Mouse (Mus musculus) lung, embryonic 15.5 days (tissue): ENCODE measurements at regions not wholly inside any gene's neighbourhood (a gene's known extent, or its start where the extent isn't known, plus 50 kb on each side); places are given as distances from the start of the nearest gene placed in this dataset.

Experiments
- ATAC-seq: fragments of 200-750 bp; cut with Nextera tagmentation; 2 replicates; pipeline ENCODE4 v1.8.0; 2017; ENCODE audit warnings: moderate number of reproducible peaks, borderline replicate concordance; ENCODE audit not compliant: low FRiP score, low TSS enrichment; ENCODE audit errors: extremely low read depth
- H3K27ac ChIP-seq: fragments of 300-500 bp; sonication (generic); 2 replicates; pipeline ENCODE4 v1.5.1; 2015; ENCODE audit warnings: moderate library complexity, mild to moderate bottlenecking, inconsistent platforms
- H3K27me3 ChIP-seq: fragments of 300-500 bp; sonication (generic); 2 replicates; pipeline ENCODE4 v1.6.1; 2015; ENCODE audit warnings: inconsistent platforms
- H3K36me3 ChIP-seq: fragments of 300-500 bp; sonication (generic); 2 replicates; pipeline ENCODE4 v1.6.1; 2015; ENCODE audit warnings: inconsistent platforms
- H3K4me1 ChIP-seq: fragments of 300-500 bp; sonication (generic); 2 replicates; pipeline ENCODE4 v1.6.1; 2015; ENCODE audit warnings: inconsistent platforms
- H3K4me2 ChIP-seq: fragments of 300-500 bp; sonication (generic); 2 replicates; pipeline ENCODE4 v1.6.1; 2015; ENCODE audit warnings: inconsistent platforms, mild to moderate bottlenecking, moderate library complexity
- H3K4me3 ChIP-seq: fragments of 300-500 bp; sonication (generic); 2 replicates; pipeline ENCODE4 v1.5.1; 2015; ENCODE audit warnings: mild to moderate bottlenecking, inconsistent platforms
- H3K9ac ChIP-seq: fragments of 300-500 bp; sonication (generic); 2 replicates; pipeline ENCODE4 v1.6.1; 2015; ENCODE audit warnings: inconsistent platforms
- H3K9me3 ChIP-seq: fragments of 300-500 bp; sonication (generic); 2 replicates; pipeline ENCODE4 v1.6.1; 2016; ENCODE audit warnings: inconsistent platforms
- WGBS: fragments of 180-500 bp; shearing (Covaris S2); methylation state at CpG from one replicate; pipeline ENCODE4 v1.1.7; 2015; 5-methylcytosine and 5-hydroxymethylcytosine counted together

GRCm38 (mm10) chr12:15160478-15160998 is 656.2 kb downstream of the Trib2 start:
- ATAC-seq: no peak
- Histone ChIP-seq H3K9ac (no peak overlapping the region), H3K9me3 (no peaks in the 10 kb centered on the region), H3K4me1 (no peaks in the 10 kb centered on the region), H3K4me2 (no peak overlapping the region), H3K27me3 (no peaks in the 10 kb centered on the region), H3K36me3 (no peaks in the 10 kb centered on the region), H3K4me3 (no peak overlapping the region), H3K27ac (no peak overlapping the region)
- 61% methylated on average over 2 of the region's 2 CpGs for WGBS

- no peaks in the 10 kb centered on the region for H3K4me1 ChIP-seq
- no peaks in the 10 kb centered on the region for H3K27me3 ChIP-seq
- no peak for ATAC-seq
- H3K9me3 ChIP-seq: no peaks in the 10 kb centered on the region
- no peak overlapping the region for H3K9ac ChIP-seq
- H3K27ac ChIP-seq: no peak overlapping the region
- WGBS: 56% methylated on average over 2 of the region's 2 CpGs
- no peak overlapping the region for H3K4me3 ChIP-seq
- H3K36me3 ChIP-seq: no peaks in the 10 kb centered on the region
- no peak overlapping the region for H3K4me2 ChIP-seq
Measured at GRCm38 (mm10) chr12:15146398-15146797, 670.3 kb downstream of the Trib2 start.

- ATAC-seq: no peak
- Histone ChIP-seq H3K4me3 (no peak overlapping the region), H3K27me3 (no peaks in the 10 kb centered on the region), H3K36me3 (no peaks in the 10 kb centered on the region), H3K27ac (no peak overlapping the region), H3K9me3 (no peaks in the 10 kb centered on the region), H3K4me1 (no peaks in the 10 kb centered on the region), H3K9ac (no peak overlapping the region), H3K4me2 (no peak overlapping the region)
- 60% methylated on average over 5 of the region's 5 CpGs for WGBS
Measured at GRCm38 (mm10) chr12:15137039-15137438, 679.7 kb downstream of the Trib2 start.

- 77% methylated on average over 3 of the region's 3 CpGs for WGBS
- no peaks in the 10 kb centered on the region for H3K27me3 ChIP-seq
- no peak overlapping the region for H3K4me3 ChIP-seq
- no peaks in the 10 kb centered on the region for H3K9me3 ChIP-seq
- H3K4me1 ChIP-seq: no peaks in the 10 kb centered on the region
- no peak for ATAC-seq
- H3K4me2 ChIP-seq: no peak overlapping the region
- no peak overlapping the region for H3K9ac ChIP-seq
- H3K27ac ChIP-seq: no peak overlapping the region
- no peaks in the 10 kb centered on the region for H3K36me3 ChIP-seq
Measured at GRCm38 (mm10) chr12:15124179-15124578, 692.5 kb downstream of the Trib2 start.

GRCm38 (mm10) chr12:15122586-15123212 is 694.0 kb downstream of the Trib2 start:
- H3K27ac ChIP-seq: no peak overlapping the region
- ATAC-seq: no peak
- WGBS: 67% methylated on average over 4 of the region's 4 CpGs

GRCm38 (mm10) chr12:15115556-15115955 is 701.2 kb downstream of the Trib2 start:
- WGBS: 76% methylated on average over 3 of the region's 3 CpGs
- no peak overlapping the region for H3K27ac ChIP-seq
- no peaks in the 10 kb centered on the region for H3K4me1 ChIP-seq
- no peak for ATAC-seq
- H3K9me3 ChIP-seq: no peaks in the 10 kb centered on the region
- H3K4me2 ChIP-seq: no peak overlapping the region
- no peaks in the 10 kb centered on the region for H3K36me3 ChIP-seq
- no peak overlapping the region for H3K9ac ChIP-seq
- H3K4me3 ChIP-seq: no peak overlapping the region
- no peaks in the 10 kb centered on the region for H3K27me3 ChIP-seq

More at GRCm38 (mm10) chr12:15122586-15123212, 694.0 kb downstream of the Trib2 start:
- H3K9ac ChIP-seq: no peak overlapping the region
- H3K36me3 ChIP-seq: no peaks in the 10 kb centered on the region
- no peaks in the 10 kb centered on the region for H3K27me3 ChIP-seq
- no peaks in the 10 kb centered on the region for H3K4me1 ChIP-seq
- H3K4me3 ChIP-seq: no peak overlapping the region
- H3K4me2 ChIP-seq: no peak overlapping the region
- H3K9me3 ChIP-seq: no peaks in the 10 kb centered on the region

- Histone ChIP-seq H3K4me1 (no peaks in the 10 kb centered on the region), H3K9me3 (no peaks in the 10 kb centered on the region), H3K27me3 (no peaks in the 10 kb centered on the region), H3K27ac (no peak overlapping the region), H3K36me3 (no peaks in the 10 kb centered on the region), H3K4me3 (no peak overlapping the region), H3K9ac (no peak overlapping the region), H3K4me2 (no peak overlapping the region)
- ATAC-seq: no peak
- WGBS: 86% methylated on average over 14 of the region's 14 CpGs
Measured at GRCm38 (mm10) chr12:15114793-15115192, 701.9 kb downstream of the Trib2 start.

GRCm38 (mm10) chr12:15111049-15111448 is 705.7 kb downstream of the Trib2 start:
- ATAC-seq: no peak
- Histone ChIP-seq H3K36me3 (no peaks in the 10 kb centered on the region), H3K4me1 (no peaks in the 10 kb centered on the region), H3K4me2 (no peak overlapping the region), H3K4me3 (no peak overlapping the region), H3K27ac (no peak overlapping the region), H3K27me3 (no peaks in the 10 kb centered on the region), H3K9ac (no peak overlapping the region), H3K9me3 (no peaks in the 10 kb centered on the region)
- 70% methylated on average over 2 of the region's 2 CpGs for WGBS

GRCm38 (mm10) chr12:15104876-15105275 is 711.8 kb downstream of the Trib2 start:
- Histone ChIP-seq H3K36me3 (no peaks in the 10 kb centered on the region), H3K9me3 (no peaks in the 10 kb centered on the region), H3K4me2 (no peak overlapping the region), H3K4me1 (no peaks in the 10 kb centered on the region), H3K27ac (no peak overlapping the region), H3K4me3 (no peak overlapping the region), H3K9ac (no peak overlapping the region), H3K27me3 (no peaks in the 10 kb centered on the region)
- WGBS: 63% methylated on average over 2 of the region's 2 CpGs
- ATAC-seq: no peak

- Histone ChIP-seq H3K36me3 (no peaks in the 10 kb centered on the region), H3K27ac (no peak overlapping the region), H3K4me1 (no peaks in the 10 kb centered on the region), H3K4me2 (no peak overlapping the region), H3K27me3 (no peaks in the 10 kb centered on the region), H3K9me3 (no peaks in the 10 kb centered on the region), H3K4me3 (no peak overlapping the region), H3K9ac (no peak overlapping the region)
- no peak for ATAC-seq
- WGBS: 64% methylated on average over 2 of the region's 2 CpGs
Measured at GRCm38 (mm10) chr12:15078615-15079014, 738.1 kb downstream of the Trib2 start.

- no peak overlapping the region for H3K4me2 ChIP-seq
- H3K27ac ChIP-seq: no peak overlapping the region
- WGBS: 77% methylated on average over 1 of the region's 1 CpGs
- no peak overlapping the region for H3K9ac ChIP-seq
- no peaks in the 10 kb centered on the region for H3K4me1 ChIP-seq
- H3K9me3 ChIP-seq: no peaks in the 10 kb centered on the region
- H3K27me3 ChIP-seq: no peaks in the 10 kb centered on the region
- H3K4me3 ChIP-seq: no peak overlapping the region
- ATAC-seq: no peak
- H3K36me3 ChIP-seq: no peaks in the 10 kb centered on the region
Measured at GRCm38 (mm10) chr12:15064351-15064750, 752.4 kb downstream of the Trib2 start.

- Histone ChIP-seq H3K36me3 (no peaks in the 10 kb centered on the region), H3K27ac (no peak overlapping the region), H3K9ac (no peak overlapping the region), H3K4me3 (no peak overlapping the region), H3K4me1 (no peaks in the 10 kb centered on the region), H3K4me2 (no peak overlapping the region), H3K9me3 (no peaks in the 10 kb centered on the region), H3K27me3 (no peaks in the 10 kb centered on the region)
- no peak for ATAC-seq
- WGBS: 83% methylated on average over 5 of the region's 5 CpGs
Measured at GRCm38 (mm10) chr12:15051387-15051786, 765.3 kb downstream of the Trib2 start.

GRCm38 (mm10) chr12:15043264-15043663 is 773.5 kb downstream of the Trib2 start:
- no peak for ATAC-seq
- no peak overlapping the region for H3K4me3 ChIP-seq
- no peak overlapping the region for H3K27ac ChIP-seq
- no peak overlapping the region for H3K4me2 ChIP-seq
- H3K9ac ChIP-seq: no peak overlapping the region
- no peaks in the 10 kb centered on the region for H3K9me3 ChIP-seq
- no peaks in the 10 kb centered on the region for H3K27me3 ChIP-seq
- H3K36me3 ChIP-seq: no peaks in the 10 kb centered on the region
- no peaks in the 10 kb centered on the region for H3K4me1 ChIP-seq
- WGBS: 81% methylated on average over 2 of the region's 2 CpGs
